Mouse (Mus musculus) heart, postnatal 0 days (tissue): ENCODE measurements around the gene Birc3.

Experiments
- CTCF ChIP-seq: IDR thresholded peaks from 2 replicates; pipeline ENCODE4 v1.5.1; 2016; ENCODE audit warnings: antibody characterized with exemption, control low read depth, low read depth
- EP300 ChIP-seq: IDR thresholded peaks from 2 replicates; pipeline ENCODE4 v1.6.1; 2016; ENCODE audit warnings: antibody characterized with exemption, low read depth

GRCm38 (mm10) chr9:7822758-7823157 is 50.2 kb downstream of the Birc3 start:
- TF ChIP-seq CTCF, result peak; percentile 34
- no peak for TF ChIP-seq EP300
